Mouse (Mus musculus) thymus, adult 2 months (tissue): Measurements from ENCODE around the gene Nkx1-1. TPM values are rescaled to one million over a fixed set of nuclear protein-coding genes. Genes with fewer than 3 reads are reported as not detected.
A peak's percentile ranks its signal among the peaks of the same experiment; 100 is the strongest.

Experiments used
- DNase-seq: peaks from one replicate; pipeline ENCODE4 v3.0.0; 2021
- H3K27ac ChIP-seq: fragments of 200-500 bp; 2 replicates; pipeline ENCODE4 v1.5.1; 2012; ENCODE audit warnings: low read length, control low read depth; ENCODE audit not compliant: control insufficient read depth, insufficient read depth
- H3K27me3 ChIP-seq: fragments of 200-500 bp; 2 replicates; pipeline ENCODE4 v1.6.1; 2012; ENCODE audit warnings: mild to moderate bottlenecking, low read length, moderate library complexity, mixed read lengths; ENCODE audit not compliant: control insufficient read depth, insufficient read depth
- H3K36me3 ChIP-seq: fragments of 200-500 bp; 2 replicates; pipeline ENCODE4 v1.6.1; 2012; ENCODE audit warnings: mild to moderate bottlenecking, low read length, moderate library complexity; ENCODE audit not compliant: control insufficient read depth, insufficient read depth
- H3K4me1 ChIP-seq: fragments of 200-500 bp; replicated peaks from 2 replicates; pipeline ENCODE4 v1.6.1; 2012; ENCODE audit warnings: low read length; ENCODE audit not compliant: control insufficient read depth, insufficient read depth
- H3K4me3 ChIP-seq: fragments of 200-500 bp; 2 replicates; pipeline ENCODE4 v1.5.1; 2012; ENCODE audit warnings: mild to moderate bottlenecking, low read length, control low read depth, moderate library complexity; ENCODE audit not compliant: control insufficient read depth, insufficient read depth
- CTCF ChIP-seq: fragments of 200-500 bp; IDR thresholded peaks from 2 replicates; pipeline ENCODE4 v1.5.1; 2012; ENCODE audit warnings: mild to moderate bottlenecking, control low read depth, low read length, moderate library complexity, borderline replicate concordance; ENCODE audit not compliant: control insufficient read depth, poor library complexity, insufficient read depth; ENCODE audit errors: extremely low read depth
- POLR2A ChIP-seq: fragments of 200-500 bp; IDR thresholded peaks from 2 replicates; pipeline ENCODE4 v1.6.1; 2012; ENCODE audit warnings: mild to moderate bottlenecking, low read length, control low read depth, moderate library complexity; ENCODE audit not compliant: control insufficient read depth, poor library complexity, insufficient read depth; ENCODE audit errors: extremely low read depth
- WGBS: fragments of 180-500 bp; shearing (Covaris S2); methylation state at CpG from one replicate; pipeline ENCODE4 v1.1.7; 2018; 5-methylcytosine and 5-hydroxymethylcytosine counted together
- polyA plus RNA-seq: library from polyadenylated mRNA; depleted of rRNA; stranded (reverse); fragments of >200 nt; gene quantifications from 2 replicates; pipeline ENCODE4 v1.2.3, GENCODE M21; 2012; rRNA removed

Nkx1-1 gene
- polyA plus RNA-seq, 1 experiment = not detected

- no peaks in the 10 kb centered on the region for H3K4me1 ChIP-seq
- H3K27me3 ChIP-seq = peaks cover 7% of the 10 kb centered on the region
- no peak for TF ChIP-seq CTCF
- no peak for TF ChIP-seq POLR2A
- no peak overlapping the region for H3K4me3 ChIP-seq
- no peak overlapping the region for H3K27ac ChIP-seq
- no peaks in the 10 kb centered on the region for H3K36me3 ChIP-seq
- DNase-seq = no peak
Measured at GRCm38 (mm10) chr5:33427461-33427860, 6.3 kb downstream of the Nkx1-1 start.

GRCm38 (mm10) chr5:33420313-33420712 is 13.5 kb downstream of the Nkx1-1 start:
- TF ChIP-seq CTCF (no peak), POLR2A (no peak)
- no peak overlapping the region for H3K27ac ChIP-seq
- no peak overlapping the region for H3K4me3 ChIP-seq
- DNase-seq = no peak
- no peaks in the 10 kb centered on the region for H3K4me1 ChIP-seq
- whole genome bisulfite sequencing = 10% methylated on average over 3 of the region's 3 CpGs
- no peaks in the 10 kb centered on the region for H3K27me3 ChIP-seq
- H3K36me3 ChIP-seq = no peaks in the 10 kb centered on the region

GRCm38 (mm10) chr5:33400819-33401218 is 33.0 kb downstream of the Nkx1-1 start:
- Histone ChIP-seq H3K27ac (no peak overlapping the region), H3K4me1 (no peaks in the 10 kb centered on the region), H3K4me3 (no peak overlapping the region), H3K27me3 (no peaks in the 10 kb centered on the region), H3K36me3 (no peaks in the 10 kb centered on the region)
- WGBS = 90% methylated on average over 12 of the region's 12 CpGs
- no peak for TF ChIP-seq CTCF
- no peak for TF ChIP-seq POLR2A
- no peak for DNase-seq

- H3K4me3 ChIP-seq = no peak overlapping the region
- no peaks in the 10 kb centered on the region for H3K4me1 ChIP-seq
- H3K27ac ChIP-seq = no peak overlapping the region
- no peak for DNase-seq
- TF ChIP-seq CTCF (no peak), POLR2A (no peak)
- H3K27me3 ChIP-seq = no peaks in the 10 kb centered on the region
- WGBS = 93% methylated on average over 7 of the region's 7 CpGs
- no peaks in the 10 kb centered on the region for H3K36me3 ChIP-seq
Measured at GRCm38 (mm10) chr5:33396828-33397227, 36.9 kb downstream of the Nkx1-1 start.

GRCm38 (mm10) chr5:33395693-33396092 is 38.1 kb downstream of the Nkx1-1 start:
- no peaks in the 10 kb centered on the region for H3K36me3 ChIP-seq
- DNase-seq = no peak
- H3K4me3 ChIP-seq = no peak overlapping the region
- no peak overlapping the region for H3K27ac ChIP-seq
- TF ChIP-seq CTCF (no peak), POLR2A (no peak)
- WGBS = 96% methylated on average over 11 of the region's 11 CpGs
- H3K4me1 ChIP-seq = no peaks in the 10 kb centered on the region
- no peaks in the 10 kb centered on the region for H3K27me3 ChIP-seq

- H3K4me1 ChIP-seq = no peaks in the 10 kb centered on the region
- H3K27me3 ChIP-seq = no peaks in the 10 kb centered on the region
- DNase-seq = peak; percentile 74
- WGBS = 28% methylated on average over 7 of the region's 7 CpGs
- no peaks in the 10 kb centered on the region for H3K36me3 ChIP-seq
- H3K27ac ChIP-seq = no peak overlapping the region
- no peak overlapping the region for H3K4me3 ChIP-seq
- TF ChIP-seq POLR2A (no peak), CTCF (peak; percentile 83)
Measured at GRCm38 (mm10) chr5:33393803-33394202, 40.0 kb downstream of the Nkx1-1 start.

GRCm38 (mm10) chr5:33387550-33387949 is 46.2 kb downstream of the Nkx1-1 start:
- Histone ChIP-seq H3K4me3 (no peak overlapping the region), H3K4me1 (no peaks in the 10 kb centered on the region), H3K27ac (no peak overlapping the region), H3K36me3 (no peaks in the 10 kb centered on the region), H3K27me3 (no peaks in the 10 kb centered on the region)
- TF ChIP-seq POLR2A (no peak), CTCF (no peak)
- 95% methylated on average over 11 of the region's 11 CpGs for WGBS
- DNase-seq = no peak

Other genes starting within 250 kb of the Nkx1-1 start
- 8.0 and 10.5 TPM in 2 replicates for gene Spon2, start 215.5 kb downstream of the Nkx1-1 start, polyA plus RNA-seq
- 565 and 568 TPM in 2 replicates for gene Ctbp1, start 159.0 kb downstream of the Nkx1-1 start, polyA plus RNA-seq
- gene Maea, start 98.5 kb downstream of the Nkx1-1 start, polyA plus RNA-seq = 124 and 130 TPM in 2 replicates
- 9.7 and 10.6 TPM in 2 replicates for gene Uvssa, start 55.4 kb downstream of the Nkx1-1 start, polyA plus RNA-seq
- 89.5 and 125 TPM in 2 replicates for gene Fam53a, start 195.7 kb upstream of the Nkx1-1 start, polyA plus RNA-seq
- gene Gm9903, start 195.9 kb upstream of the Nkx1-1 start, polyA plus RNA-seq = 0.56 and 0.82 TPM in 2 replicates
- 87.4 and 132 TPM in 2 replicates for gene Slbp, start 218.6 kb upstream of the Nkx1-1 start, polyA plus RNA-seq
- gene Tacc3, start 224.2 kb upstream of the Nkx1-1 start, polyA plus RNA-seq = 57.3 and 72.7 TPM in 2 replicates
- 71.6 and 78.0 TPM in 2 replicates for gene Tmem129, start 224.4 kb upstream of the Nkx1-1 start, polyA plus RNA-seq